Mouse (Mus musculus) forebrain, postnatal 0 days (tissue): ENCODE data around the gene Stk36. TPM values are rescaled to one million over a fixed set of nuclear protein-coding genes. Genes with fewer than 3 reads are reported as not detected.

Source experiments
- ATAC-seq: fragments of 200-750 bp; cut with Nextera tagmentation; 2 replicates; pipeline ENCODE4 v1.8.0; 2017; ENCODE audit warnings: mild to moderate bottlenecking, moderate library complexity
- DNase-seq: peaks from one replicate; pipeline ENCODE4 v3.0.0-alpha.2; 2015
- H3K27ac ChIP-seq: fragments of 300-500 bp; sonication (generic); 2 replicates; pipeline ENCODE4 v1.5.1; 2014; ENCODE audit warnings: low read depth, mild to moderate bottlenecking, antibody characterized with exemption, low read length, moderate library complexity, mixed read lengths
- H3K27me3 ChIP-seq: fragments of 300-500 bp; sonication (generic); 2 replicates; pipeline ENCODE4 v1.6.1; 2014; ENCODE audit warnings: mild to moderate bottlenecking, low read length, mixed read lengths; ENCODE audit not compliant: insufficient read depth
- H3K36me3 ChIP-seq: fragments of 300-500 bp; sonication (generic); 2 replicates; pipeline ENCODE4 v1.6.1; 2014; ENCODE audit warnings: mild to moderate bottlenecking, moderate library complexity; ENCODE audit not compliant: insufficient read depth
- H3K4me1 ChIP-seq: fragments of 300-500 bp; sonication (generic); 2 replicates; pipeline ENCODE4 v1.6.1; 2014; ENCODE audit warnings: antibody characterized with exemption; ENCODE audit not compliant: insufficient read depth
- H3K4me2 ChIP-seq: fragments of 300-500 bp; sonication (generic); 2 replicates; pipeline ENCODE4 v1.6.1; 2014; ENCODE audit warnings: low read depth, mild to moderate bottlenecking, moderate library complexity
- H3K4me3 ChIP-seq: fragments of 300-500 bp; sonication (generic); 2 replicates; pipeline ENCODE4 v1.5.1; 2014; ENCODE audit warnings: low read depth, low read length, mixed read lengths
- H3K9ac ChIP-seq: fragments of 300-500 bp; sonication (generic); 2 replicates; pipeline ENCODE4 v1.6.1; 2014; ENCODE audit warnings: mild to moderate bottlenecking
- H3K9me3 ChIP-seq: fragments of 300-500 bp; sonication (generic); 2 replicates; pipeline ENCODE4 v1.6.1; 2016; ENCODE audit warnings: low read length
- CTCF ChIP-seq: sonication (generic); IDR thresholded peaks from 2 replicates; pipeline ENCODE4 v1.5.1; 2016; ENCODE audit warnings: antibody characterized with exemption, control low read depth, low read depth
- WGBS: fragments of 180-500 bp; shearing (Covaris S2); extraction: QIAGEN DNeasy Blood & Tissue Kit; methylation state at CpG from one replicate; pipeline ENCODE4 v1.1.7; 2014; 5-methylcytosine and 5-hydroxymethylcytosine counted together
- polyA plus RNA-seq: library from polyadenylated mRNA; unstranded; fragments of >200 nt; fragmentation: Nextera tagmentation; extraction: Ambion mirVana; gene quantifications from 2 replicates; pipeline ENCODE4 v1.2.1, GENCODE M21; 2015
- total RNA-seq: library from RNA; depleted of rRNA; stranded (reverse); fragments of >200 nt; gene quantifications from 2 replicates; pipeline ENCODE4 v1.2.3, GENCODE M21; 2014; rRNA removed

The Stk36 gene
- total RNA-seq (11.6 and 13.6 TPM in 2 replicates), polyA plus RNA-seq (6.0 and 12.2 TPM in 2 replicates)

GRCm38 (mm10) chr1:74601267-74601962, at the start of gene Stk36, which contains the start of gene Rnf25:
TSS of gene Stk36 (plus strand) at chr1:74601445.
TSS of gene Rnf25 (minus strand) at chr1:74601397.
- peaks cover 14% of the 10 kb centered on the region; the same call in 1 of the 2 replicates for H3K4me1 ChIP-seq
- ATAC-seq: peak; percentile 97
- DNase-seq: peak; percentile 90
- peaks cover 15% of the 10 kb centered on the region for H3K36me3 ChIP-seq
- no peak for TF ChIP-seq CTCF
- peak within 1 kb of the TSS; percentile 80 for H3K4me3 ChIP-seq
- H3K4me2 ChIP-seq: peak within 1 kb of the TSS; percentile 64
- peak within 1 kb of the TSS; percentile 76 for H3K27ac ChIP-seq
- H3K27me3 ChIP-seq: no peaks in the 10 kb centered on the region
- WGBS: 6% methylated on average over 25 of the region's 25 CpGs
- H3K9me3 ChIP-seq: no peaks in the 10 kb centered on the region
- H3K9ac ChIP-seq: peak within 1 kb of the TSS; percentile 85

GRCm38 (mm10) chr1:74559061-74559460, 42.2 kb upstream of the Stk36 start:
- Histone ChIP-seq H3K9me3 (no peaks in the 10 kb centered on the region), H3K36me3 (peaks cover 10% of the 10 kb centered on the region), H3K4me3 (no peak overlapping the region), H3K9ac (no peak overlapping the region), H3K4me2 (no peak overlapping the region), H3K27me3 (no peaks in the 10 kb centered on the region), H3K27ac (no peak overlapping the region), H3K4me1 (no peaks in the 10 kb centered on the region)
- no peak for TF ChIP-seq CTCF
- ATAC-seq: no peak
- DNase-seq: no peak
- WGBS: 89% methylated on average over 5 of the region's 5 CpGs

- 82% methylated on average over 6 of the region's 6 CpGs for whole genome bisulfite sequencing
- no peaks in the 10 kb centered on the region for H3K27me3 ChIP-seq
- TF ChIP-seq CTCF: no peak
- H3K36me3 ChIP-seq: peaks cover 72% of the 10 kb centered on the region
- no peak overlapping the region for H3K27ac ChIP-seq
- no peak overlapping the region for H3K9ac ChIP-seq
- H3K4me2 ChIP-seq: no peak overlapping the region
- no peaks in the 10 kb centered on the region for H3K9me3 ChIP-seq
- ATAC-seq (no peak), DNase-seq (no peak)
- H3K4me3 ChIP-seq: no peak overlapping the region
- H3K4me1 ChIP-seq: no peaks in the 10 kb centered on the region
These were observed 35.4 kb upstream of the Stk36 start for GRCm38 (mm10) chr1:74565834-74566233.

GRCm38 (mm10) chr1:74569739-74570719, 31.2 kb upstream of the Stk36 start:
- H3K9me3 ChIP-seq: no peaks in the 10 kb centered on the region
- WGBS: 91% methylated on average over 29 of the region's 29 CpGs
- H3K36me3 ChIP-seq: peaks cover 84% of the 10 kb centered on the region
- H3K27me3 ChIP-seq: no peaks in the 10 kb centered on the region
- no peak overlapping the region for H3K4me3 ChIP-seq
- no peaks in the 10 kb centered on the region for H3K4me1 ChIP-seq
- no peak; the same call in 1 of the 2 replicates for TF ChIP-seq CTCF
- H3K9ac ChIP-seq: no peak overlapping the region
- H3K27ac ChIP-seq: no peak overlapping the region
- no peak for DNase-seq
- ATAC-seq: no peak
- H3K4me2 ChIP-seq: no peak overlapping the region

GRCm38 (mm10) chr1:74582621-74583020, 18.6 kb upstream of the Stk36 start:
- Histone ChIP-seq H3K27ac (no peak overlapping the region), H3K36me3 (peaks cover 29% of the 10 kb centered on the region), H3K4me3 (no peak overlapping the region), H3K9ac (no peak overlapping the region), H3K4me2 (no peak overlapping the region), H3K9me3 (no peaks in the 10 kb centered on the region), H3K4me1 (peaks cover 9% of the 10 kb centered on the region), H3K27me3 (no peaks in the 10 kb centered on the region)
- TF ChIP-seq CTCF: no peak
- ATAC-seq: no peak
- DNase-seq: no peak
- 72% methylated on average over 3 of the region's 3 CpGs for WGBS

- H3K4me2 ChIP-seq: no peak overlapping the region
- no peak overlapping the region for H3K27ac ChIP-seq
- TF ChIP-seq CTCF: no peak
- WGBS: 91% methylated on average over 3 of the region's 3 CpGs
- H3K4me1 ChIP-seq: peaks cover 9% of the 10 kb centered on the region
- no peak for DNase-seq
- no peak overlapping the region for H3K9ac ChIP-seq
- H3K9me3 ChIP-seq: no peaks in the 10 kb centered on the region
- peaks cover 9% of the 10 kb centered on the region; the same call in 1 of the 2 replicates for H3K36me3 ChIP-seq
- H3K4me3 ChIP-seq: no peak overlapping the region
- no peaks in the 10 kb centered on the region for H3K27me3 ChIP-seq
- ATAC-seq: no peak
These were observed 16.4 kb upstream of the Stk36 start for GRCm38 (mm10) chr1:74584616-74585398.
